Mouse (Mus musculus) adrenal gland, adult 10 weeks (tissue): ENCODE measurements around the gene Tmub2. TPM values are rescaled to one million over a fixed set of nuclear protein-coding genes. Genes with fewer than 3 reads are reported as not detected.

Experiments used
- polyA plus RNA-seq: library from polyadenylated mRNA; stranded (reverse); fragments of 350-450 nt; fragmentation: Illumina TruSeq; extraction: RNeasy Lipid Tissue Mini Kit (QIAGEN cat#74804); gene quantifications from one replicate; pipeline ENCODE4 v1.2.3, GENCODE M21; 2014; ENCODE audit warnings: low read depth, low replicate concordance

Tmub2 gene
- 6.9 TPM for polyA plus RNA-seq

GRCm38 (mm10) chr11:102284501-102285094 is at the start of gene Tmub2:
TSS of gene Tmub2 (plus strand) at chr11:102284931.

GRCm38 (mm10) chr11:102248630-102249230 is 36.0 kb upstream of the Tmub2 start, which contains the start of gene BC030867:
TSS of gene BC030867 (plus strand) at chr11:102248882.

GRCm38 (mm10) chr11:102268520-102269244 is 16.0 kb upstream of the Tmub2 start, which contains the start of gene Asb16:
TSS of gene Asb16 (plus strand) at chr11:102268743.

GRCm38 (mm10) chr11:102296491-102297472 is 12.1 kb downstream of the Tmub2 start, which contains the start of gene Atxn7l3:
TSS of gene Atxn7l3 (minus strand) at chr11:102296631.

GRCm38 (mm10) chr11:102319410-102319792 is 34.7 kb downstream of the Tmub2 start, which contains the start of gene Ubtf:
TSS of gene Ubtf (minus strand) at chr11:102319742.

Other genes with a start within 250 kb of the Tmub2 start
- gene Cd300lg, start 243.4 kb upstream of the Tmub2 start, polyA plus RNA-seq: 35.9 TPM
- 1.6 TPM for gene Mpp2, start 196.4 kb upstream of the Tmub2 start, polyA plus RNA-seq
- not detected for gene Ppy, start 183.6 kb upstream of the Tmub2 start, polyA plus RNA-seq
- not detected for gene Pyy, start 177.1 kb upstream of the Tmub2 start, polyA plus RNA-seq
- not detected for gene Nags, start 139.4 kb upstream of the Tmub2 start, polyA plus RNA-seq
- gene Tmem101, start 128.5 kb upstream of the Tmub2 start, polyA plus RNA-seq: 4.9 TPM
- gene Lsm12, start 99.6 kb upstream of the Tmub2 start, polyA plus RNA-seq: 81.9 TPM
- gene G6pc3, start 95.3 kb upstream of the Tmub2 start, polyA plus RNA-seq: 1.8 TPM
- gene Hdac5, start 54.8 kb upstream of the Tmub2 start, polyA plus RNA-seq: 1.4 TPM
- gene BC030867, start 36.0 kb upstream of the Tmub2 start, polyA plus RNA-seq: not detected
- gene Asb16, start 16.2 kb upstream of the Tmub2 start, polyA plus RNA-seq: 0.23 TPM
- gene Atxn7l3, start 11.7 kb downstream of the Tmub2 start, polyA plus RNA-seq: 11.0 TPM
- gene Ubtf, start 34.8 kb downstream of the Tmub2 start, polyA plus RNA-seq: 34.9 TPM
- not detected for gene Slc4a1, start 81.3 kb downstream of the Tmub2 start, polyA plus RNA-seq
- 1.3 TPM for gene Rundc3a, start 108.5 kb downstream of the Tmub2 start, polyA plus RNA-seq
- 14.6 TPM for gene Slc25a39, start 123.0 kb downstream of the Tmub2 start, polyA plus RNA-seq
- 11.8 TPM for gene Grn, start 145.4 kb downstream of the Tmub2 start, polyA plus RNA-seq
- not detected for gene Fam171a2, start 162.8 kb downstream of the Tmub2 start, polyA plus RNA-seq
- not detected for gene Itga2b, start 185.2 kb downstream of the Tmub2 start, polyA plus RNA-seq